Mouse (Mus musculus) midbrain, embryonic 14.5 days (tissue): ENCODE measurements at regions not wholly inside any gene's neighbourhood (a gene's known extent, or its start where the extent isn't known, plus 50 kb on each side); places are given as distances from the start of the nearest gene placed in this dataset.
A peak's percentile ranks its signal among the peaks of the same experiment; 100 is the strongest.

ENCODE experiments used
- ATAC-seq: fragments of 200-750 bp; cut with Nextera tagmentation; 2 replicates; pipeline ENCODE4 v1.8.0; 2017; ENCODE audit warnings: moderate number of reproducible peaks, moderate library complexity; ENCODE audit not compliant: low FRiP score, low TSS enrichment
- DNase-seq: peaks from one replicate; pipeline ENCODE4 v3.0.0-alpha.2; 2015
- H3K27ac ChIP-seq: fragments of 300-500 bp; sonication (generic); replicated peaks from 2 replicates; pipeline ENCODE4 v1.5.1; 2014; ENCODE audit warnings: mild to moderate bottlenecking, low read depth, low read length, moderate library complexity
- H3K27me3 ChIP-seq: fragments of 300-500 bp; sonication (generic); 2 replicates; pipeline ENCODE4 v1.6.1; 2014; ENCODE audit warnings: low read length, control low read depth, mixed read lengths; ENCODE audit not compliant: control insufficient read depth, insufficient read depth
- H3K36me3 ChIP-seq: fragments of 300-500 bp; sonication (generic); 2 replicates; pipeline ENCODE4 v1.6.1; 2014; ENCODE audit warnings: low read length, control low read depth; ENCODE audit not compliant: control insufficient read depth, insufficient read depth
- H3K4me1 ChIP-seq: fragments of 300-500 bp; sonication (generic); 2 replicates; pipeline ENCODE4 v1.6.1; 2014; ENCODE audit warnings: mild to moderate bottlenecking, antibody characterized with exemption, low read length, control low read depth; ENCODE audit not compliant: control insufficient read depth, insufficient read depth
- H3K4me2 ChIP-seq: fragments of 300-500 bp; sonication (generic); 2 replicates; pipeline ENCODE4 v1.6.1; 2014; ENCODE audit warnings: mild to moderate bottlenecking, low read length, moderate library complexity
- H3K4me3 ChIP-seq: fragments of 300-500 bp; sonication (generic); replicated peaks from 2 replicates; pipeline ENCODE4 v1.5.1; 2014; ENCODE audit warnings: low read depth, low read length
- H3K9ac ChIP-seq: fragments of 300-500 bp; sonication (generic); replicated peaks from 2 replicates; pipeline ENCODE4 v1.6.1; 2014; ENCODE audit warnings: mild to moderate bottlenecking, low read length, moderate library complexity
- H3K9me3 ChIP-seq: fragments of 300-500 bp; sonication (generic); 2 replicates; pipeline ENCODE4 v1.6.1; 2016; ENCODE audit warnings: low read length, control low read depth, mixed read lengths; ENCODE audit not compliant: control insufficient read depth
- WGBS: fragments of 180-500 bp; shearing (Covaris S2); extraction: QIAGEN DNeasy Blood & Tissue Kit; methylation state at CpG from one replicate; pipeline ENCODE4 v1.1.7; 2014; 5-methylcytosine and 5-hydroxymethylcytosine counted together

- no peak for ATAC-seq
- Histone ChIP-seq H3K36me3 (no peaks in the 10 kb centered on the region), H3K4me2 (no peak overlapping the region), H3K27me3 (no peaks in the 10 kb centered on the region), H3K27ac (no peak overlapping the region), H3K4me3 (no peak overlapping the region), H3K9me3 (no peaks in the 10 kb centered on the region), H3K4me1 (no peaks in the 10 kb centered on the region), H3K9ac (no peak overlapping the region)
- 70% methylated on average over 9 of the region's 9 CpGs for WGBS
- DNase-seq, result no peak
These were observed 59.8 kb upstream of the Larp1 start for GRCm38 (mm10) chr11:57949067-57949466.

- DNase-seq (no peak), ATAC-seq (no peak)
- H3K36me3 ChIP-seq, result no peaks in the 10 kb centered on the region
- H3K9ac ChIP-seq, result no peak overlapping the region
- WGBS, result 87% methylated on average over 4 of the region's 4 CpGs
- H3K27me3 ChIP-seq, result no peaks in the 10 kb centered on the region
- H3K27ac ChIP-seq, result no peak overlapping the region
- H3K9me3 ChIP-seq, result no peaks in the 10 kb centered on the region
- H3K4me3 ChIP-seq, result no peak overlapping the region
- H3K4me2 ChIP-seq, result no peak overlapping the region
- H3K4me1 ChIP-seq, result no peaks in the 10 kb centered on the region
These were observed 61.5 kb upstream of the Larp1 start for GRCm38 (mm10) chr11:57947347-57947746.

DNA sequence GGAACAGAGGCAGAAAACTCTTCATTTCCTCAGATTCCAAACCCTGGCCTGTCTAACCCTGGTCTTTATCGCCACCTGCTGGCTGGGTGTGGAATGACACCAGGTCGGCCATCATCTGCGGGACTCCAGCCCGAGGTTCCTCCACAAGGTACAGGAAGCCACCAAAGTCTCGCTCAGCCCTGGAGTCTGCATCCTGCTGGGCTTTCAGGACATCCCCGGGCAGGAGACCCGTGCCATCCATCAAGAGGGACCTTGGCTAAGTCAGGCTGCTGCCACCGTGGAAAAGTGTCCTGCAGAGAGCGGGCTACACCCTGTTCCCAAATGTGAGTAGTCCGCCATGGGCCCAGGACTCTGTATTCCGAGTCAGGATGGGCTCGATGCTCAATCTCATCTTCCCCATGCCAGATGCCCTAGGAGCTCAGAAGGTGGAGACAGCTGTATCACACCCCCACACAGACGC lies 74.4 kb upstream of the Larp1 start:
- Histone ChIP-seq H3K27me3 (no peaks in the 10 kb centered on the region), H3K27ac (no peak overlapping the region), H3K9ac (no peak overlapping the region), H3K4me3 (no peak overlapping the region), H3K36me3 (no peaks in the 10 kb centered on the region), H3K4me2 (peak overlapping the region; percentile 38), H3K4me1 (peaks cover 4% of the 10 kb centered on the region; the same call in 1 of the 2 replicates), H3K9me3 (no peaks in the 10 kb centered on the region)
- DNase-seq (peak; percentile 91), ATAC-seq (no peak)
- WGBS, result 11% methylated on average over 13 of the region's 13 CpGs

- Histone ChIP-seq H3K9ac (no peak overlapping the region), H3K4me2 (no peak overlapping the region), H3K9me3 (no peaks in the 10 kb centered on the region), H3K4me1 (peaks cover 6% of the 10 kb centered on the region; the same call in 1 of the 2 replicates), H3K36me3 (no peaks in the 10 kb centered on the region), H3K27me3 (no peaks in the 10 kb centered on the region), H3K4me3 (no peak overlapping the region), H3K27ac (no peak overlapping the region)
- DNase-seq, result no peak
- no peak for ATAC-seq
- 5% methylated on average over 5 of the region's 5 CpGs for WGBS
These were observed 75.8 kb upstream of the Larp1 start for GRCm38 (mm10) chr11:57933065-57933464.

DNA sequence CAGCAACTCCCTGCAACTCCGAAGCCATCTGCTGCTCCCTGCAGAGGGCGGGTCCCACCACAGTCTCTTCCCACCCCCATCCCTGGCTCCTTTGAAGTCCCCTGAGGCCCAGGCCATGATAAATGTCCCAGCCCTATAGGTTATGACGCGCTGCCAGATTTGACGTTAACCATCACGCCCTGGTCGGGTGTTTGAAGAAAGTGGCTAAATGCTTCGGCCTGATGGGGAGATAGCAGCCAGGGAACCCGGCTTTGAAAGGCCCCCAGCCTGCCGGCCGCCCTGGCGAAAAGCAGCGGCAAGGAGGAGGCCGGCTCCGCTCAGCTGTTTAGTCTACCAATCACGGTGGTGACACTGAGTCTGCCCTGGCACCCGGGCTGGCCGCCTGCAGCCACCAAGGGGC lies 79.4 kb upstream of the Larp1 start:
- DNase-seq (peak; percentile 24), ATAC-seq (no peak)
- no peaks in the 10 kb centered on the region for H3K36me3 ChIP-seq
- H3K9ac ChIP-seq, result no peak overlapping the region
- peak overlapping the region; percentile 14 for H3K4me2 ChIP-seq
- H3K9me3 ChIP-seq, result no peaks in the 10 kb centered on the region
- H3K4me3 ChIP-seq, result no peak overlapping the region
- no peaks in the 10 kb centered on the region for H3K27me3 ChIP-seq
- H3K4me1 ChIP-seq, result peaks cover 6% of the 10 kb centered on the region; the same call in 1 of the 2 replicates
- WGBS, result 8% methylated on average over 18 of the region's 18 CpGs
- no peak overlapping the region for H3K27ac ChIP-seq

DNA sequence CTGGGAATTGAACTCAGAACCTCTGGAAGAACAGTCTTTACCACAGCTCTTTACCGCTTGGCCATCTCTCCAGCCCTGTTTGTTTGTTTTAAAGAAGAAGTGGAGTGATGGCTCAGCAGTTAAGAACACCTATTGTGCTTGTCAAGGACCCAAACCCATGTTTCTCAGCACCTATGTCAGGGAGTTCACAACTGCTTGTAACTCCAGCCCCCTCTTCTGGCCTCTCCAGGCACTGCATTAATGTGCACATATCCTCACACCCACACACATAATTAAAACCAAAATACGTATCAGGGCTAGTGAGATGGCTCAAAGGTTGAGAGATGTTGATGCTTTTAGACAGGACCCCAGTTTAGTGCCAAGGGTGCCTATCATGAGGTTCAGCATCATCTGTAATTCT lies 87.6 kb upstream of the Hand1 start:
- no peak overlapping the region for H3K4me2 ChIP-seq
- ATAC-seq, result no peak
- H3K9me3 ChIP-seq, result no peaks in the 10 kb centered on the region

DNA sequence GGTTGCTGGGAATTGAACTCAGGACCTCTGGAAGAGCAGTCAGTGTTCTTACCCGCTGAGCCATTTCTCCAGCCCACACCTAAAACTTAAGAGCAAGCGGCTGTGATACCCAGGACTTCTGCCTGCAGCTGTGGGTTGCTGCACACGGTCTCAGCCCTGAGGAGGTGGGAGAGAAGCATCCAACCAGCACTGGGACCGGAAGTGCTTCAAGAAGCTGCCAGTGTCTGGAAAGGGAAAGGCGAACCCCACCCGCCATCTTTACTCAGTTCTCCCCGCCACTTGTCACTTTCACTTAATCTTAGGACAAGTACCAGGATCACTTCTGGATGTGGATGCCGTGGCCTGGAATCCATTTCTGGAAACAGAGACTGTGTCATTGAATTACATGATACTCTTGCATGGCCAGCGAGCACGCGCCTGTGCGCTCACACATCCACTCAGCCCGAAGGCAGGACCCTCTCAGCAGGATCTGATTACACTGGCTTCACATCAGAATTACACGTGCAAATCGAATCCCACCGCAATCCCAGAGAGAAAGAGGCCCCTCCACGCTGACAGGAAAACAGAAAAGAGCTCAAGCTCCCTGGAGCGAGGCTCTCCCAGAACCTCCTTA lies 85.9 kb upstream of the Hand1 start:
- ATAC-seq (no peak), DNase-seq (no peak)
- H3K36me3 ChIP-seq, result no peaks in the 10 kb centered on the region
- no peaks in the 10 kb centered on the region for H3K27me3 ChIP-seq
- H3K9ac ChIP-seq, result no peak overlapping the region
- no peak overlapping the region for H3K27ac ChIP-seq
- no peak overlapping the region for H3K4me3 ChIP-seq
- no peaks in the 10 kb centered on the region for H3K4me1 ChIP-seq
- no peak overlapping the region for H3K4me2 ChIP-seq
- 88% methylated on average over 18 of the region's 18 CpGs for WGBS
- H3K9me3 ChIP-seq, result no peaks in the 10 kb centered on the region

More for the DNA sequence above, 87.6 kb upstream of the Hand1 start:
- Histone ChIP-seq H3K27ac (no peak overlapping the region), H3K36me3 (no peaks in the 10 kb centered on the region), H3K4me3 (no peak overlapping the region), H3K9ac (no peak overlapping the region), H3K4me1 (no peaks in the 10 kb centered on the region), H3K27me3 (no peaks in the 10 kb centered on the region)
- 90% methylated on average over 2 of the region's 2 CpGs for WGBS
- no peak for DNase-seq

- no peak for ATAC-seq
- Histone ChIP-seq H3K4me3 (no peak overlapping the region), H3K9ac (no peak overlapping the region), H3K9me3 (no peaks in the 10 kb centered on the region), H3K4me1 (no peaks in the 10 kb centered on the region), H3K27ac (no peak overlapping the region), H3K36me3 (no peaks in the 10 kb centered on the region), H3K4me2 (no peak overlapping the region), H3K27me3 (no peaks in the 10 kb centered on the region)
- WGBS, result 76% methylated on average over 5 of the region's 5 CpGs
- DNase-seq, result no peak
These were observed 85.4 kb upstream of the Hand1 start for GRCm38 (mm10) chr11:57917974-57918373.

DNA sequence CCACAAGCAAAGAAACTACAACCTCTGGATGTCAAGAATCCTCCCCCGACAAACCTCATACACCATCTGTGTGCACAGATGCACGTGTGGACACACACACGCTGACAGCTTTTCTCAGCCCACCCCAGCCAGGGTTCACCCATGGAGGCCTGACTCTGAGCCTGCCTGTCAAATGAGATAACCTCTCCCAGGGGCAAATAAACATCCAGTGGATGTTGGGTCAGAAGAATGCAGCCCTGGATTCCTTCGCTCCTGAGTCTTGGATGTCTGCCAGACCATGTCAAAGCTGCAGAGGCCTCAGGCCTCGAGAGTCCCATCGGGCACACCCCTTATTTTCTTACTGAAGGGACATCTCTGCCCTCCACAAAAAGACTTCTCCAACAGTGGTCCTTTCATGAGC lies 83.4 kb upstream of the Hand1 start:
- H3K27ac ChIP-seq, result no peak overlapping the region
- H3K4me1 ChIP-seq, result no peaks in the 10 kb centered on the region
- ATAC-seq (no peak), DNase-seq (peak; percentile 13)
- no peaks in the 10 kb centered on the region for H3K27me3 ChIP-seq
- WGBS, result 42% methylated on average over 6 of the region's 6 CpGs
- H3K36me3 ChIP-seq, result no peaks in the 10 kb centered on the region
- no peak overlapping the region for H3K4me3 ChIP-seq
- H3K4me2 ChIP-seq, result no peak overlapping the region
- no peaks in the 10 kb centered on the region for H3K9me3 ChIP-seq
- H3K9ac ChIP-seq, result no peak overlapping the region
